Comparison of ENCODE assay signal across 9 mouse cellular contexts in the genomic region with DNA sequence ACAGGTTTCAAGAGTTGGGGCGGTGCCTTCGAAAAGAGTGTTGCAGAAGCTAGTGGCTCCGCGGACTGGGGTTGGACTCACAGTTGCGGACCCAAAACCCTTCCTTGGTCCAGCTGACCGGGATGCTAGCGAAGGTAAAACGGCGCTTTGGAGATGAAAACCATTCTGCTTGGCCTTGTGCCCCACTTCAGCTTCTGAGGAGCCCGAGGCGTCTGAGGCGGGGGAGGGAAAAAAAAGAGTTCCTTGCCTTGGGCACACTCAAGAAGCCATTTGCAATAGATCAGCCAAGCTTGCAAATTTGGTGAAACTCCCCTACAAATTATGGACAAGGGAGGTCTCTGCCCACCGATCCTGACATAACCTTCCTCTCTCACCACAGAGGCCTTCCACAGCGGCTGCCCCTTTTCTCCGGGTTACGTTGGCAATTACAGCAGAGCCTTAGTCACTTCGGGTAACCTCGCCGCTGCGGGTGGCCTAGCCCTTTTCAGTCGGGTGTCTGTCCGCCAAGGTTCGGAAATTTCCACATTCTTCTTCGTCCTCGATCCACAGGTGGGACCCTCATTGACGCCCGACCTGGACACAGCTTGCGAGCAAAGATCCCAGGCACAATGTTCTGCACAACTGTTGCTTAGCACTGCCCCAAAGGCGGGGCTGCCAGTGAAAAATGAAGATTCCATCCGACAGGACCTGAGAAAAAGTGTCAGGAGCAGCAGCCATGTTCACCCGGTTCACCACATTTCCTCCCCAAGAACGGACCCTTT. TPM values are rescaled to one million over a fixed set of nuclear protein-coding genes. Genes with fewer than 3 reads are reported as not detected.
DNase-seq lines count a peak whose midpoint lies in the region; ATAC-seq and TF ChIP-seq lines count a peak whose summit lies in the region.
"Had no signal": no experiment of that assay in that cellular context is flagged by ENCODE, and none has a peak within 500 bp of the region (broad histone marks: within the 10 kb centered on the region; RNA-seq: fewer than 3 reads in every experiment).

A gene (minus strand): TSS at position 486 of the 761 bp plus-strand sequence.

- H3K27me3 ChIP-seq in heart, embryonic 15.5 days = peaks cover 85% of the 10 kb centered on the region
- peaks cover 91% of the 10 kb centered on the region for H3K27me3 ChIP-seq in heart, postnatal 0 days (ENCODE audit: control insufficient read depth, insufficient read depth, low read length)

- WGBS in heart, embryonic 15.5 days = 4% methylated on average over 32 of the region's 32 CpGs
- WGBS in heart, postnatal 0 days = 4% methylated on average over 32 of the region's 32 CpGs

- no peak for ATAC-seq in heart, embryonic 15.5 days (replicated peaks; ENCODE audit: insufficient number of reproducible peaks, insufficient read depth, low FRiP score, low read depth)
- ATAC-seq in heart, postnatal 0 days (ENCODE audit: insufficient read depth, low read depth) = no peak

- no peak within 1 kb of the TSS for H3K27ac ChIP-seq in heart, embryonic 15.5 days
- H3K27ac ChIP-seq in heart, postnatal 0 days (ENCODE audit: low read depth) = no peak within 1 kb of the TSS

- no peak for DNase-seq in heart, adult 9 months (ENCODE audit: low spot score in 2 of 2)
- DNase-seq in ovary, postnatal 36 days (ENCODE audit: low spot score) = peak; percentile 8
- DNase-seq in ovary, postnatal 14 days (ENCODE audit: low spot score) = no peak
- DNase-seq in heart, postnatal 0 days (ENCODE audit: low spot score) = no peak
- DNase-seq in retina, embryonic 14.5 days (ENCODE audit: low spot score) = peak; percentile 41
- DNase-seq in urinary bladder, postnatal 25 days (ENCODE audit: low spot score) = no peak
- DNase-seq in natural killer cell, adult 2 months (ENCODE audit: low spot score in 2 of 2) = no peak

- no peak within 1 kb of the TSS for H3K9ac ChIP-seq in heart, embryonic 15.5 days
- H3K9ac ChIP-seq in heart, postnatal 0 days (replicated peaks; ENCODE audit: low read depth, low read length) = no peak within 1 kb of the TSS

- no peak for TF ChIP-seq EP300 in heart, postnatal 0 days (IDR thresholded peaks at IDR 0.05; ENCODE audit: low read depth)

- peaks cover 20% of the 10 kb centered on the region for H3K4me1 ChIP-seq in heart, embryonic 15.5 days (replicated peaks)
- H3K4me1 ChIP-seq in heart, postnatal 0 days (ENCODE audit: control insufficient read depth, insufficient read depth) = no peaks in the 10 kb centered on the region

- H3K4me3 ChIP-seq in heart, embryonic 15.5 days = peak within 1 kb of the TSS; percentile 48
- H3K4me3 ChIP-seq in heart, postnatal 0 days (ENCODE audit: low read depth, low read length) = peak within 1 kb of the TSS; percentile 44

- no peaks in the 10 kb centered on the region for H3K9me3 ChIP-seq in heart, embryonic 15.5 days (replicated peaks)
- no peaks in the 10 kb centered on the region for H3K9me3 ChIP-seq in heart, postnatal 0 days (replicated peaks; ENCODE audit: control insufficient read depth, low read length)

- H3K36me3 ChIP-seq in heart, embryonic 15.5 days = no peaks in the 10 kb centered on the region
- H3K36me3 ChIP-seq in heart, postnatal 0 days (replicated peaks; ENCODE audit: control insufficient read depth, insufficient read depth, low read length) = no peaks in the 10 kb centered on the region

- no peak for TF ChIP-seq CTCF in heart, postnatal 0 days (IDR thresholded peaks at IDR 0.05; ENCODE audit: low read depth)

- H3K4me2 ChIP-seq in heart, embryonic 15.5 days = peak within 1 kb of the TSS; percentile 76
- H3K4me2 ChIP-seq in heart, postnatal 0 days (ENCODE audit: low read depth, low read length) = no peak within 1 kb of the TSS

RNA-seq across cellular contexts. Expression of the gene that starts here (rescaled TPM):
- polyA plus RNA-seq in heart, embryonic 15.5 days (2015; fragmentation: Nextera tagmentation; extraction: Ambion mirVana) = 0.34 and 0.67 TPM in 2 replicates
- not detected in 2 replicates for total RNA-seq in heart, postnatal 0 days (2014; rRNA removed; ENCODE audit: low replicate concordance)
- 0.08 TPM in 1 of 2 replicates, not detected in the other for polyA plus RNA-seq in heart, postnatal 0 days (2015; fragmentation: Nextera tagmentation; extraction: Ambion mirVana)
- polyA plus RNA-seq: liver, embryonic 16.5 days had no signal

Comparison
In these comparisons a context has a peak if more than half of its experiments do, and no peak if none do; other contexts are left out.
1. DNase-seq: peak in ovary, postnatal 36 days (single experiment) and retina, embryonic 14.5 days (single experiment); none in heart, adult 9 months (0 of 2), ovary, postnatal 14 days (single experiment), heart, postnatal 0 days (single experiment), urinary bladder, postnatal 25 days (single experiment) and natural killer cell, adult 2 months (0 of 2).